Mouse (Mus musculus): ENCODE data around the gene 2310034G01Rik. TPM values are rescaled to one million over a fixed set of nuclear protein-coding genes. Genes with fewer than 3 reads are reported as not detected.

The 2310034G01Rik gene
- total RNA-seq, 4 experiments from 2014 or later, result 0.36 to 1.5 (median 1.0) TPM

- DNase-seq (ENCODE audit: low spot score in 2 of 2), result no peak
These were observed 8.3 kb upstream of the 2310034G01Rik start for GRCm38 (mm10) chr19:46358381-46358780.

GRCm38 (mm10) chr19:46357344-46358280, 7.5 kb upstream of the 2310034G01Rik start:
- DNase-seq (ENCODE audit: low spot score in 2 of 2), result no peak

- peak; percentile 76 to 92 for DNase-seq (ENCODE audit: low spot score in 2 of 2)
These were observed 6.6 kb upstream of the 2310034G01Rik start for GRCm38 (mm10) chr19:46356701-46357138.

GRCm38 (mm10) chr19:46349550-46349949, 552 bp downstream of the 2310034G01Rik start:
- no peak for DNase-seq (ENCODE audit: low spot score in 2 of 2)

- DNase-seq (ENCODE audit: low spot score in 2 of 2), result peak; percentile 75 to 95
These were observed 1.2 kb downstream of the 2310034G01Rik start for GRCm38 (mm10) chr19:46348761-46349458.

- no peak for DNase-seq (ENCODE audit: low spot score in 2 of 2)
These were observed 2.0 kb downstream of the 2310034G01Rik start for GRCm38 (mm10) chr19:46347936-46348668.

GRCm38 (mm10) chr19:46347146-46347545, 3.0 kb downstream of the 2310034G01Rik start:
- DNase-seq (ENCODE audit: low spot score in 2 of 2), result no peak

GRCm38 (mm10) chr19:46344710-46345419, 5.2 kb downstream of the 2310034G01Rik start:
- no peak for DNase-seq (ENCODE audit: low spot score in 2 of 2)

GRCm38 (mm10) chr19:46339287-46339971, 10.7 kb downstream of the 2310034G01Rik start:
- peak in 1 of 2 experiments; percentile 53 for DNase-seq (ENCODE audit: low spot score in 2 of 2)

GRCm38 (mm10) chr19:46338942-46339286, 11.2 kb downstream of the 2310034G01Rik start:
- no peak for DNase-seq (ENCODE audit: low spot score in 2 of 2)

GRCm38 (mm10) chr19:46338331-46338936, 11.7 kb downstream of the 2310034G01Rik start, which contains the start of gene Cuedc2:
Cuedc2 (minus strand) TSS chr19:46338702.
- DNase-seq (ENCODE audit: low spot score in 2 of 2), result peak; percentile 95 to 100

GRCm38 (mm10) chr19:46337719-46338330, 12.3 kb downstream of the 2310034G01Rik start:
- no peak for DNase-seq (ENCODE audit: low spot score in 2 of 2)

GRCm38 (mm10) chr19:46333906-46334305, 16.2 kb downstream of the 2310034G01Rik start:
- DNase-seq (ENCODE audit: low spot score in 2 of 2), result no peak

- no peak for DNase-seq (ENCODE audit: low spot score in 2 of 2)
These were observed 17.3 kb downstream of the 2310034G01Rik start for GRCm38 (mm10) chr19:46332721-46333339.

- no peak for DNase-seq (ENCODE audit: low spot score in 2 of 2)
These were observed 18.2 kb downstream of the 2310034G01Rik start for GRCm38 (mm10) chr19:46331936-46332335.

- DNase-seq (ENCODE audit: low spot score in 2 of 2), result no peak
These were observed 18.8 kb downstream of the 2310034G01Rik start for GRCm38 (mm10) chr19:46331326-46331725.

GRCm38 (mm10) chr19:46330696-46331095, 19.4 kb downstream of the 2310034G01Rik start:
- DNase-seq (ENCODE audit: low spot score in 2 of 2), result no peak

- DNase-seq (ENCODE audit: low spot score in 2 of 2), result peak in 1 of 2 experiments; percentile 71
These were observed 20.2 kb downstream of the 2310034G01Rik start for GRCm38 (mm10) chr19:46329951-46330350.

Measured in left cerebral cortex, adult 8-10 months (tissue).